Mouse (Mus musculus) C2C12 (cell line): ENCODE measurements at regions not wholly inside any gene's neighbourhood (a gene's known extent, or its start where the extent isn't known, plus 50 kb on each side); places are given as distances from the start of the nearest gene placed in this dataset.

ENCODE experiments used
- H3K27me3 ChIP-seq: one replicate; pipeline ENCODE4 v1.6.1; 2011; ENCODE audit not compliant: control insufficient read depth, insufficient read depth, insufficient read length
- H3K36me3 ChIP-seq: one replicate; pipeline ENCODE4 v1.6.1; 2011; ENCODE audit not compliant: control insufficient read depth, insufficient read depth
- H3K4me3 ChIP-seq: one replicate; pipeline ENCODE4 v1.5.1; 2011; ENCODE audit warnings: mild to moderate bottlenecking, control low read depth; ENCODE audit not compliant: poor library complexity, insufficient read depth, severe bottlenecking
- H3K79me2 ChIP-seq: one replicate; pipeline ENCODE4 v1.6.1; 2011; ENCODE audit not compliant: control insufficient read depth, insufficient read depth
- H3K79me3 ChIP-seq: one replicate; pipeline ENCODE4 v1.6.1; 2011; ENCODE audit warnings: low read depth, control low read depth
- H3ac ChIP-seq: one replicate; pipeline ENCODE3; 2011; ENCODE audit warnings: low read depth; ENCODE audit not compliant: control insufficient read depth, insufficient read length
- CEBPB ChIP-seq: IDR thresholded peaks from one replicate; pipeline ENCODE4 v1.6.1; 2011; ENCODE audit warnings: low read depth, mild to moderate bottlenecking, control low read depth, moderate library complexity
- CTCF ChIP-seq: IDR thresholded peaks from one replicate; pipeline ENCODE4 v1.5.1; 2011; ENCODE audit not compliant: control insufficient read depth, insufficient read depth, insufficient read length
- FOSL1 ChIP-seq: IDR thresholded peaks from one replicate; pipeline ENCODE4 v1.8.0; 2011; ENCODE audit warnings: mild to moderate bottlenecking, low read length; ENCODE audit not compliant: poor library complexity, insufficient read depth, severe bottlenecking
- MAX ChIP-seq: IDR thresholded peaks from one replicate; pipeline ENCODE4 v1.6.1; 2011; ENCODE audit warnings: mild to moderate bottlenecking, control low read depth
- MYOD1 ChIP-seq: IDR thresholded peaks from one replicate; pipeline ENCODE4 v1.6.1; 2011; ENCODE audit warnings: low read depth; ENCODE audit not compliant: control insufficient read depth, insufficient read length
- MYOG ChIP-seq: IDR thresholded peaks from one replicate; pipeline ENCODE4 v1.6.1; 2011; ENCODE audit not compliant: control insufficient read depth, insufficient read length; ENCODE audit errors: extremely low read depth
- USF1 ChIP-seq: IDR thresholded peaks from one replicate; pipeline ENCODE4 v1.6.1; 2011; ENCODE audit warnings: low read depth, mild to moderate bottlenecking, control low read depth, moderate library complexity

DNA sequence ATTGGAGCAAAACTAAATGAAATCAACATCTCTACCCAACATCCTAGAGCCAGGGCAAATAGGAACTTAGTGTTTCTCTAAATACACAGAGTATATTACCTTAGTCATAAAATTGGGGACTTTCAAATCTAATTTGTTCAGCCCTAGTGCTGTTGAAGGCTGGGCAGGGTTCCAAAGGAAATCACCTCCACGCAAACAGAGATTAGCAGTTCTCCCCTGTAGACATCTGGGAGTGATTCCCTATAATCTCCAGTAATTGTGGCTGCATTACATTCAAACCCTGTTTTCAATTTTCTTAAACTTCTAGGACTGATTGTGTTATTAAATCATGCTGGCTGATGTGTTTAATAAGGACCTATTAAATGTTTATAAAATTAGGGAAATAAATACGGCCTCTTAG, 519.7 kb downstream of the Ebf1 start:
- H3K4me3 ChIP-seq: no peak overlapping the region
- no peaks in the 10 kb centered on the region for H3K36me3 ChIP-seq
- H3K79me3 ChIP-seq: no peaks in the 10 kb centered on the region
- no peaks in the 10 kb centered on the region for H3K27me3 ChIP-seq
- TF ChIP-seq MYOG (no peak), CEBPB (no peak), FOSL1 (no peak), MYOD1 (no peak), MAX (no peak), USF1 (no peak), CTCF (no peak)
- no peaks in the 10 kb centered on the region for H3K79me2 ChIP-seq
- H3ac ChIP-seq: no peak overlapping the region

DNA sequence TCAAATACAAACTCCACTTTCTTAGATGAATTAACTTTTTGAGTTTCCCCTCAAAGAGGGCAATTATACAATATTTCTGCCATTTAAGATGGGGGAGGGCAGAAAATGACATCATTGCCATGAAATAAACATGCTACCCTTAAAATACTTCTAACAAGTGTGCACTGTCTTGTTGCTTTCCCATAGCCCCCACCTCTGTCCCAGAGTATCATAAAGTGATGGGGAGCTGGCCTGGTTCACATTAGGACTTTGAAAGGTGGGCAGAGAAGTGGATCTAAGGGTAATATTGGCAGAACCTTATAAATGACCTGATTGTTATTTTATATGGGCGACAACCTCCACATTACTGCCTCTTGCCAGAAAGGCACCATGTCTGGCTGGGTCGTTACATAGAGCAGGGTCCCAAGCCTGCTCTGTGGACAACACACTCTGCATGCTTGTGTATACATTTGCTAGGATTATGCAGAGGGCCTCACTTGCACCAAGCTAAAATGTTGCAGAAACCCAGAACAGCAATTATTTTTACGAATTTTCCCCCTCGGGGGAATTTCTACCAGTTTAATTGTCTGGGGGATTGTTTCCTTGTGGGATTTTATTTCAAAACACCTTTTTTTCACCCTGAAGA, 521.3 kb downstream of the Ebf1 start:
- H3K4me3 ChIP-seq: no peak overlapping the region
- H3K79me2 ChIP-seq: no peaks in the 10 kb centered on the region
- TF ChIP-seq USF1: no peak
- TF ChIP-seq CTCF: no peak
- no peak for TF ChIP-seq MYOG
- no peak for TF ChIP-seq CEBPB
- TF ChIP-seq FOSL1: no peak
- no peak for TF ChIP-seq MAX
- TF ChIP-seq MYOD1: no peak
- no peaks in the 10 kb centered on the region for H3K79me3 ChIP-seq
- no peak overlapping the region for H3ac ChIP-seq
- H3K36me3 ChIP-seq: no peaks in the 10 kb centered on the region
- no peaks in the 10 kb centered on the region for H3K27me3 ChIP-seq

GRCm38 (mm10) chr11:45140490-45140889, 523.4 kb downstream of the Ebf1 start:
- Histone ChIP-seq H3K79me3 (no peaks in the 10 kb centered on the region), H3K79me2 (no peaks in the 10 kb centered on the region), H3K36me3 (no peaks in the 10 kb centered on the region), H3K4me3 (no peak overlapping the region), H3ac (no peak overlapping the region), H3K27me3 (no peaks in the 10 kb centered on the region)
- TF ChIP-seq USF1 (no peak), CTCF (no peak), CEBPB (no peak), MYOD1 (no peak), FOSL1 (no peak), MAX (no peak), MYOG (no peak)

DNA sequence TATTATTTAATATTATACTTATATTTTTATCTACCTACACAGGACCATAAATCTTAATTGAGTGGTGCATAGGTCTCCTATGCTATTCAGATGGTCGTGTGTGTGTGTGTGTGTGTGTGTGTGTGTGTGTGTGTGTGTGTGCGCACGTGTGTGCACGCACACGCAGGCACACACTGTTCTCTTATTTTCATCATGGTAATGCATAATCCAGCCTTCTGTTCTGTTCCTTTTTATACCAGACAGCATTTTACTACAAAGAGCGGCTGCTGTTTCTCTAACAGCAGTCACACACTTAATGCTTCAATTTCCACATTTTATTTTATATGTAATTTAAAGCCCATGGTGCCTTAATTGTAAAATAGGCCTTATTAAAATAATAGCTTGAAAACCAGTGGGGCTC, 537.0 kb downstream of the Ebf1 start:
- Histone ChIP-seq H3ac (no peak overlapping the region), H3K27me3 (no peaks in the 10 kb centered on the region), H3K79me3 (no peaks in the 10 kb centered on the region), H3K36me3 (no peaks in the 10 kb centered on the region), H3K79me2 (no peaks in the 10 kb centered on the region), H3K4me3 (no peak overlapping the region)
- no peak for TF ChIP-seq USF1

- no peaks in the 10 kb centered on the region for H3K27me3 ChIP-seq
- no peak for TF ChIP-seq MAX
- TF ChIP-seq MYOG: no peak
- TF ChIP-seq CEBPB: no peak
- no peak for TF ChIP-seq USF1
- no peak for TF ChIP-seq MYOD1
- TF ChIP-seq FOSL1: no peak
- TF ChIP-seq CTCF: no peak
- H3K79me2 ChIP-seq: no peaks in the 10 kb centered on the region
- H3K36me3 ChIP-seq: no peaks in the 10 kb centered on the region
- no peaks in the 10 kb centered on the region for H3K79me3 ChIP-seq
- H3K4me3 ChIP-seq: no peak overlapping the region
- H3ac ChIP-seq: no peak overlapping the region
These were observed 537.4 kb downstream of the Ebf1 start for GRCm38 (mm10) chr11:45154497-45154896.

DNA sequence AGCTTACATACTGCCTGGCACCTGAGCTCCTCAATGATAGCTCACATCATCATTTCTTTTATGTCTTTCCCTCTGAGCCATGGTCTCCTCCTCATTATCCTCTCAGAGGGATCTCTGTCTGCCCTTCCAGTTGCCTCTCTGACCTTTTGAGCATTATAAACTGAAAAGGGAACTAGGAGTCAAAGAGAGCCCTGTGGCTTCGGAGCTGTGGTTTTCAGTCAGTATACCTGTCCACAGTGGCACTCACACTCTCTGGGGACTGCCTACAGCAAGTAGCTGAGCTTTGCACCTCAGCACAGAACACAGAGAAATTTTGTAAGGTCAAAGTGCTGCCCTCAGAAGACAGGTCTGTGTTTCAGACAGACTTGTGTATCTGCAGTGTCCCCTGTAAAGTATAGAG, 538.7 kb downstream of the Ebf1 start:
- Histone ChIP-seq H3K79me3 (no peaks in the 10 kb centered on the region), H3K36me3 (no peaks in the 10 kb centered on the region), H3ac (no peak overlapping the region), H3K4me3 (no peak overlapping the region), H3K27me3 (no peaks in the 10 kb centered on the region), H3K79me2 (no peaks in the 10 kb centered on the region)
- TF ChIP-seq MYOD1 (no peak), CTCF (no peak), MAX (no peak), CEBPB (no peak), FOSL1 (no peak), USF1 (no peak), MYOG (no peak)
